In genomic region chr3:79529499-79530096, GRCm38 (mm10) we compare ENCODE assay signal across 19 mouse cellular contexts. TPM values are rescaled to one million over a fixed set of nuclear protein-coding genes. Genes with fewer than 3 reads are reported as not detected.
A peak's percentile ranks its signal among the peaks of the same experiment; 100 is the strongest.
DNase-seq lines count a peak whose midpoint lies in the region; ATAC-seq and TF ChIP-seq lines count a peak whose summit lies in the region.
"Had no signal": no experiment of that assay in that cellular context is flagged by ENCODE, and none has a peak within 500 bp of the region (broad histone marks: within the 10 kb centered on the region; RNA-seq: fewer than 3 reads in every experiment).

No protein-coding gene starts in this region.

- WGBS in limb, embryonic 15.5 days: 70% methylated on average over 6 of the region's 6 CpGs
- 39% methylated on average over 6 of the region's 6 CpGs for WGBS in liver, embryonic 16.5 days (ENCODE audit: insufficient replicate concordance)
- WGBS in hindbrain, embryonic 10.5 days: 85% methylated on average over 6 of the region's 6 CpGs

- H3K4me1 ChIP-seq in bone marrow macrophage, adult 2 months (ENCODE audit: control insufficient read depth, insufficient read depth, low read length): peaks cover 50% of the 10 kb centered on the region
- H3K4me1 ChIP-seq in limb, embryonic 15.5 days: peaks cover 16% of the 10 kb centered on the region; the same call in 1 of the 2 replicates
- peaks cover 33% of the 10 kb centered on the region for H3K4me1 ChIP-seq in liver, embryonic 16.5 days (ENCODE audit: control insufficient read depth, low read depth, low read length)
- H3K4me1 ChIP-seq in hindbrain, embryonic 10.5 days (replicated peaks): peaks cover 3% of the 10 kb centered on the region; the same call in 1 of the 2 replicates

- intact Hi-C loops in heart, postnatal 36 days (cut with DNase I): loop anchor here (5.0 kb wide), 1 partner anchor 38 kb away; the partner anchor contains the start of gene Fnip2

- H3K4me2 ChIP-seq in limb, embryonic 15.5 days: no peak overlapping the region
- H3K4me2 ChIP-seq in liver, embryonic 16.5 days (ENCODE audit: low read depth, low read length): no peak overlapping the region
- H3K4me2 ChIP-seq: embryonic facial prominence, embryonic 12.5 days; lung, embryonic 15.5 days had no signal

- H3K9me3 ChIP-seq in limb, embryonic 15.5 days: no peaks in the 10 kb centered on the region
- no peaks in the 10 kb centered on the region for H3K9me3 ChIP-seq in liver, embryonic 16.5 days (replicated peaks; ENCODE audit: control insufficient read depth, low read length)
- H3K9me3 ChIP-seq in hindbrain, embryonic 10.5 days: no peaks in the 10 kb centered on the region
- H3K9me3 ChIP-seq: embryonic facial prominence, embryonic 12.5 days; forebrain, embryonic 10.5 days; lung, embryonic 15.5 days had no signal

- TF ChIP-seq CTCF in bone marrow macrophage, adult 2 months (IDR thresholded peaks at IDR 0.05; ENCODE audit: low read depth, low read length): no peak

- H3K4me3 ChIP-seq in bone marrow macrophage, adult 2 months (ENCODE audit: insufficient read depth, low read length): peak overlapping the region; percentile 70
- H3K4me3 ChIP-seq in limb, embryonic 15.5 days: no peak overlapping the region
- no peak overlapping the region for H3K4me3 ChIP-seq in liver, embryonic 16.5 days (ENCODE audit: low read depth, low read length)
- H3K4me3 ChIP-seq in hindbrain, embryonic 10.5 days: no peak overlapping the region
- H3K4me3 ChIP-seq: embryonic facial prominence, embryonic 12.5 days; forebrain, embryonic 10.5 days; gastrocnemius, adult 2 months; lung, embryonic 15.5 days had no signal

- no peaks in the 10 kb centered on the region for H3K36me3 ChIP-seq in limb, embryonic 15.5 days
- H3K36me3 ChIP-seq in liver, embryonic 16.5 days (ENCODE audit: control insufficient read depth, insufficient read depth): no peaks in the 10 kb centered on the region
- H3K36me3 ChIP-seq in hindbrain, embryonic 10.5 days: no peaks in the 10 kb centered on the region
- H3K36me3 ChIP-seq: embryonic facial prominence, embryonic 12.5 days; forebrain, embryonic 10.5 days; lung, embryonic 15.5 days had no signal

- no peak overlapping the region for H3K9ac ChIP-seq in limb, embryonic 15.5 days
- no peak overlapping the region for H3K9ac ChIP-seq in liver, embryonic 16.5 days (ENCODE audit: low read depth, low read length)
- H3K9ac ChIP-seq: embryonic facial prominence, embryonic 12.5 days; lung, embryonic 15.5 days had no signal

- peak; percentile 87 for DNase-seq in heart, adult 11 months
- no peak for DNase-seq in heart, postnatal 36 days
- DNase-seq in Muller cell, postnatal 12 days (ENCODE audit: inconsistent ontology term): no peak
- DNase-seq in cerebellum, postnatal 14 days: no peak
- no peak for DNase-seq in hindbrain, embryonic 10.5 days (ENCODE audit: low spot score)
- DNase-seq: adrenal gland, postnatal 36 days; cerebellum, adult 8-10 months; gastrocnemius, adult 2 months; kidney, adult 8-10 months; kidney, postnatal 25 days; left cerebral cortex, postnatal 4 days; right cerebral cortex, postnatal 4 days; thymus, adult 2 months had no signal

- no peaks in the 10 kb centered on the region for H3K27me3 ChIP-seq in limb, embryonic 15.5 days
- no peaks in the 10 kb centered on the region for H3K27me3 ChIP-seq in liver, embryonic 16.5 days (ENCODE audit: control insufficient read depth, insufficient read depth, low read depth, low read length)
- H3K27me3 ChIP-seq in hindbrain, embryonic 10.5 days (ENCODE audit: insufficient read depth, poor library complexity, severe bottlenecking): no peaks in the 10 kb centered on the region
- H3K27me3 ChIP-seq: embryonic facial prominence, embryonic 12.5 days; lung, embryonic 15.5 days had no signal

- ATAC-seq in limb, embryonic 15.5 days (ENCODE audit: insufficient number of reproducible peaks, low FRiP score, low TSS enrichment, low read depth): no peak
- ATAC-seq in liver, embryonic 16.5 days (ENCODE audit: low read depth): peak; percentile 73

- peak overlapping the region; percentile 70 for H3K27ac ChIP-seq in bone marrow macrophage, adult 2 months (ENCODE audit: insufficient read depth, low read depth, low read length)
- 0 out of 2 replicates have a peak overlapping the region, but pooled peaks have one; percentile 27 for H3K27ac ChIP-seq in limb, embryonic 15.5 days
- no peak overlapping the region for H3K27ac ChIP-seq in liver, embryonic 16.5 days (ENCODE audit: low read length)
- no peak overlapping the region for H3K27ac ChIP-seq in hindbrain, embryonic 10.5 days
- H3K27ac ChIP-seq: embryonic facial prominence, embryonic 12.5 days; forebrain, embryonic 10.5 days; gastrocnemius, adult 2 months; lung, embryonic 15.5 days had no signal

- TF ChIP-seq POLR2A in bone marrow macrophage, adult 2 months (IDR thresholded peaks at IDR 0.05; ENCODE audit: borderline replicate concordance, low read depth, low read length): no peak

RNA-seq across cellular contexts. Expression of gene Fnip2, which starts 38.0 kb away (rescaled TPM):
- 10 to 100 TPM; 13.8 to 20.3 TPM for total RNA-seq in heart, postnatal 36 days (2021)
- polyA plus RNA-seq in bone marrow macrophage, adult 2 months (2012; ENCODE audit: insufficient read depth, insufficient read length, missing spikeins): 125 and 135 TPM in 2 replicates
- polyA plus RNA-seq in limb, embryonic 15.5 days (2015; fragmentation: Nextera tagmentation; extraction: Ambion mirVana): 3.5 and 3.6 TPM in 2 replicates
- 3.2 and 3.5 TPM in 2 replicates for polyA plus RNA-seq in liver, embryonic 16.5 days (2015; fragmentation: Nextera tagmentation; extraction: Ambion mirVana)
- 5.0 and 5.8 TPM in 2 replicates for polyA plus RNA-seq in hindbrain, embryonic 10.5 days (2016; fragmentation: Nextera tagmentation; extraction: Ambion mirVana)

Comparison
In these comparisons a context has a peak if more than half of its experiments do, and no peak if none do; other contexts are left out.
1. H3K27ac ChIP-seq: peak in bone marrow macrophage, adult 2 months (single experiment) and limb, embryonic 15.5 days (single experiment); none in liver, embryonic 16.5 days (single experiment) and hindbrain, embryonic 10.5 days (single experiment).
2. RNA of gene Fnip2, which starts 38.0 kb away (polyA plus RNA-seq): 125 to 135 TPM in bone marrow macrophage, adult 2 months; 5.0 to 5.8 TPM in hindbrain, embryonic 10.5 days, 3.5 to 3.6 TPM in limb, embryonic 15.5 days and 3.2 to 3.5 TPM in liver, embryonic 16.5 days; every median in the first group is over 10 times any median in the second.